Mouse (Mus musculus) neutrophil, adult 5-6 weeks (primary cell): ENCODE measurements around the gene Gm28308. TPM values are rescaled to one million over a fixed set of nuclear protein-coding genes. Genes with fewer than 3 reads are reported as not detected.

Experiments
- ATAC-seq: fragments of 151-379, 151-347 bp; 2 replicates; pipeline ENCODE4 v1.8.0; 2017; ENCODE audit warnings: mild to moderate bottlenecking, moderate TSS enrichment; ENCODE audit not compliant: insufficient number of reproducible peaks, poor library complexity, low FRiP score, severe bottlenecking; ENCODE audit errors: extremely low read depth
- total RNA-seq: library from RNA; stranded (forward); fragments of 200-1000 nt; gene quantifications from 2 replicates; pipeline ENCODE4 v1.2.3, GENCODE M21; 2017

Gm28308 gene
- total RNA-seq, 1 experiment from 2014 or later: not detected

GRCm38 (mm10) chr6:52234428-52235140, 21.4 kb upstream of the Gm28308 start:
- no peak for ATAC-seq

GRCm38 (mm10) chr6:52233546-52234427, 20.6 kb upstream of the Gm28308 start:
- ATAC-seq: no peak

GRCm38 (mm10) chr6:52232984-52233545, 19.9 kb upstream of the Gm28308 start:
- no peak for ATAC-seq

GRCm38 (mm10) chr6:52232568-52232965, 19.4 kb upstream of the Gm28308 start:
- no peak for ATAC-seq

GRCm38 (mm10) chr6:52231885-52232567, 18.9 kb upstream of the Gm28308 start:
- no peak for ATAC-seq

- no peak for ATAC-seq
Observed at GRCm38 (mm10) chr6:52230516-52231165, 17.5 kb upstream of the Gm28308 start, which contains the start of gene Hoxa9. Gene Hoxa9 (minus strand): TSS chr6:52231089.

- ATAC-seq: no peak
Observed at GRCm38 (mm10) chr6:52229558-52230416, 16.6 kb upstream of the Gm28308 start.

GRCm38 (mm10) chr6:52228475-52229465, 15.6 kb upstream of the Gm28308 start:
- no peak for ATAC-seq

- ATAC-seq: no peak
Observed at GRCm38 (mm10) chr6:52227470-52228222, 14.5 kb upstream of the Gm28308 start.

GRCm38 (mm10) chr6:52226569-52227257, 13.6 kb upstream of the Gm28308 start:
- ATAC-seq: no peak

GRCm38 (mm10) chr6:52225612-52226568, 12.8 kb upstream of the Gm28308 start:
- no peak for ATAC-seq

GRCm38 (mm10) chr6:52224895-52225611, 11.9 kb upstream of the Gm28308 start:
- no peak for ATAC-seq

- no peak for ATAC-seq
Observed at GRCm38 (mm10) chr6:52223939-52224760, 11.0 kb upstream of the Gm28308 start.
